Mouse (Mus musculus) stomach, postnatal 0 days (tissue): ENCODE results near the gene Tmem198. TPM values are rescaled to one million over a fixed set of nuclear protein-coding genes. Genes with fewer than 3 reads are reported as not detected.
A peak's percentile ranks its signal among the peaks of the same experiment; 100 is the strongest.

ENCODE experiments used
- ATAC-seq: fragments of 200-750 bp; cut with Nextera tagmentation; 2 replicates; pipeline ENCODE4 v1.8.0; 2017; ENCODE audit not compliant: low FRiP score, low TSS enrichment
- DNase-seq: peaks from one replicate; pipeline ENCODE4 v3.0.0-alpha.2; 2016; ENCODE audit warnings: low spot score
- H3K27ac ChIP-seq: fragments of 300-500 bp; sonication (generic); replicated peaks from 2 replicates; pipeline ENCODE4 v1.5.1; 2014; ENCODE audit warnings: mild to moderate bottlenecking, control low read depth
- H3K27me3 ChIP-seq: fragments of 300-500 bp; sonication (generic); 2 replicates; pipeline ENCODE4 v1.6.1; 2014; ENCODE audit warnings: low read length; ENCODE audit not compliant: control insufficient read depth, insufficient read depth
- H3K36me3 ChIP-seq: fragments of 300-500 bp; sonication (generic); 2 replicates; pipeline ENCODE4 v1.6.1; 2014; ENCODE audit warnings: low read length, mixed read lengths; ENCODE audit not compliant: control insufficient read depth, insufficient read depth
- H3K4me1 ChIP-seq: fragments of 300-500 bp; sonication (generic); replicated peaks from 2 replicates; pipeline ENCODE4 v1.6.1; 2014; ENCODE audit warnings: antibody characterized with exemption; ENCODE audit not compliant: control insufficient read depth, insufficient read depth
- H3K4me2 ChIP-seq: fragments of 300-500 bp; sonication (generic); replicated peaks from 2 replicates; pipeline ENCODE4 v1.6.1; 2014; ENCODE audit warnings: low read depth, mild to moderate bottlenecking, control low read depth, moderate library complexity
- H3K4me3 ChIP-seq: fragments of 300-500 bp; sonication (generic); 2 replicates; pipeline ENCODE4 v1.5.1; 2014; ENCODE audit warnings: low read depth, low read length, control low read depth
- H3K9ac ChIP-seq: fragments of 300-500 bp; sonication (generic); 2 replicates; pipeline ENCODE4 v1.6.1; 2014; ENCODE audit warnings: mild to moderate bottlenecking, low read length, control low read depth, mixed read lengths
- H3K9me3 ChIP-seq: fragments of 300-500 bp; sonication (generic); 2 replicates; pipeline ENCODE4 v1.6.1; 2016; ENCODE audit warnings: low read length; ENCODE audit not compliant: control insufficient read depth
- CTCF ChIP-seq: IDR thresholded peaks from 2 replicates; pipeline ENCODE4 v1.5.1; 2016; ENCODE audit warnings: antibody characterized with exemption, low read depth, mild to moderate bottlenecking, moderate library complexity
- EP300 ChIP-seq: optimal IDR thresholded peaks from 2 replicates; pipeline ENCODE3; 2016; ENCODE audit warnings: antibody characterized with exemption
- WGBS: fragments of 180-500 bp; shearing (Covaris S2); extraction: QIAGEN DNeasy Blood & Tissue Kit; methylation state at CpG from one replicate; pipeline ENCODE4 v1.1.7; 2014; 5-methylcytosine and 5-hydroxymethylcytosine counted together
- polyA plus RNA-seq: library from polyadenylated mRNA; unstranded; fragments of >200 nt; fragmentation: Nextera tagmentation; extraction: Ambion mirVana; gene quantifications from 2 replicates; pipeline ENCODE4 v1.2.1, GENCODE M21; 2015

The Tmem198 gene
- polyA plus RNA-seq, 1 experiment from 2014 or later: 1.4 TPM

- no peak overlapping the region for H3K9ac ChIP-seq
- no peaks in the 10 kb centered on the region for H3K9me3 ChIP-seq
- no peak for TF ChIP-seq EP300
- no peak for TF ChIP-seq CTCF
- peaks cover 13% of the 10 kb centered on the region; the same call in 1 of the 2 replicates for H3K36me3 ChIP-seq
- 0 out of 2 replicates have a peak, but pooled peaks have one; percentile 13 for ATAC-seq
- H3K4me1 ChIP-seq: no peaks in the 10 kb centered on the region
- H3K27ac ChIP-seq: no peak overlapping the region
- WGBS: 84% methylated on average over 19 of the region's 19 CpGs
- DNase-seq: no peak
- H3K27me3 ChIP-seq: no peaks in the 10 kb centered on the region
- no peak overlapping the region for H3K4me3 ChIP-seq
- no peak overlapping the region for H3K4me2 ChIP-seq
Observed at GRCm38 (mm10) chr1:75533325-75534252, 54.3 kb downstream of the Tmem198 start.

Other genes with a start within 250 kb of the Tmem198 start
- gene A630095N17Rik, start 247.4 kb upstream of the Tmem198 start, polyA plus RNA-seq: 0.25 TPM in 1 of 2 replicates, not detected in the other
- 24.2 and 25.8 TPM in 2 replicates for gene Dnajb2, start 243.1 kb upstream of the Tmem198 start, polyA plus RNA-seq
- gene Ptprn, start 215.0 kb upstream of the Tmem198 start, polyA plus RNA-seq: 2.3 and 2.5 TPM in 2 replicates
- 7.7 and 8.7 TPM in 2 replicates for gene Resp18, start 201.1 kb upstream of the Tmem198 start, polyA plus RNA-seq
- gene Dnpep, start 161.5 kb upstream of the Tmem198 start, polyA plus RNA-seq: 104 and 108 TPM in 2 replicates
- gene Des, start 119.2 kb upstream of the Tmem198 start, polyA plus RNA-seq: 223 and 291 TPM in 2 replicates
- 28.8 and 30.0 TPM in 2 replicates for gene Speg, start 104.2 kb upstream of the Tmem198 start, polyA plus RNA-seq
- 85.2 and 98.6 TPM in 2 replicates for gene Gmppa, start 43.6 kb upstream of the Tmem198 start, polyA plus RNA-seq
- gene Asic4, start 29.1 kb upstream of the Tmem198 start, polyA plus RNA-seq: 0.55 and 0.63 TPM in 2 replicates
- gene Chpf, start 225 bp upstream of the Tmem198 start, polyA plus RNA-seq: 24.6 and 25.2 TPM in 2 replicates
- 17.9 and 21.2 TPM in 2 replicates for gene Obsl1, start 26.9 kb downstream of the Tmem198 start, polyA plus RNA-seq
- gene Inha, start 27.5 kb downstream of the Tmem198 start, polyA plus RNA-seq: 4.7 and 6.1 TPM in 2 replicates
- gene Stk11ip, start 42.0 kb downstream of the Tmem198 start, polyA plus RNA-seq: 6.7 and 6.8 TPM in 2 replicates
- 7.1 and 7.9 TPM in 2 replicates for gene Slc4a3, start 66.7 kb downstream of the Tmem198 start, polyA plus RNA-seq